Mouse (Mus musculus): ENCODE measurements around the gene Med29. TPM values are rescaled to one million over a fixed set of nuclear protein-coding genes. Genes with fewer than 3 reads are reported as not detected.
"Not testable (repeated sequence)": the region's sequence is repeated elsewhere in the genome, so short reads cannot be mapped to it uniquely, and the experiment has no call there.

Gene Med29
- polyA plus RNA-seq, 1 experiment from 2014 or later = 40.1 TPM

- H3K4me2 ChIP-seq (ENCODE audit: low read depth, low read length, severe bottlenecking); ATAC-seq (replicated peaks; ENCODE audit: low FRiP score); H3K27me3 ChIP-seq (ENCODE audit: control insufficient read depth, insufficient read depth, low read length); H3K4me1 ChIP-seq (replicated peaks; ENCODE audit: control insufficient read depth, insufficient read depth, low read length); H3K36me3 ChIP-seq (ENCODE audit: control insufficient read depth, insufficient read depth, low read length); H3K27ac ChIP-seq (ENCODE audit: low read depth, low read length); DNase-seq (ENCODE audit: low spot score); H3K4me3 ChIP-seq (ENCODE audit: low read depth, low read length); H3K9ac ChIP-seq (ENCODE audit: low read length); H3K9me3 ChIP-seq (ENCODE audit: control insufficient read depth, low read length): not testable (repeated sequence)
- WGBS = 86% methylated on average over 6 of the region's 6 CpGs
Measured at GRCm38 (mm10) chr7:28386877-28387276, 5.6 kb downstream of the Med29 start.

- H3K27ac ChIP-seq (ENCODE audit: low read depth, low read length) = no peak overlapping the region
- 28% methylated on average over 4 of the region's 4 CpGs for WGBS
Measured at GRCm38 (mm10) chr7:28386462-28386861, 6.0 kb downstream of the Med29 start.

GRCm38 (mm10) chr7:28386007-28386406, 6.5 kb downstream of the Med29 start:
- no peak for ATAC-seq (replicated peaks; ENCODE audit: low FRiP score)
- H3K27me3 ChIP-seq (ENCODE audit: control insufficient read depth, insufficient read depth, low read length) = no peaks in the 10 kb centered on the region
- peaks cover 7% of the 10 kb centered on the region; the same call in 1 of the 2 replicates for H3K36me3 ChIP-seq (ENCODE audit: control insufficient read depth, insufficient read depth, low read length)
- 88% methylated on average over 7 of the region's 7 CpGs for WGBS
- no peaks in the 10 kb centered on the region for H3K9me3 ChIP-seq (ENCODE audit: control insufficient read depth, low read length)
- H3K9ac ChIP-seq (ENCODE audit: low read length) = no peak overlapping the region
- DNase-seq (ENCODE audit: low spot score) = no peak
- peaks cover 8% of the 10 kb centered on the region; the same call in 1 of the 2 replicates for H3K4me1 ChIP-seq (replicated peaks; ENCODE audit: control insufficient read depth, insufficient read depth, low read length)
- H3K27ac ChIP-seq (ENCODE audit: low read depth, low read length) = no peak overlapping the region
- no peak overlapping the region for H3K4me3 ChIP-seq (ENCODE audit: low read depth, low read length)
- H3K4me2 ChIP-seq (ENCODE audit: low read depth, low read length, severe bottlenecking) = no peak overlapping the region

More at GRCm38 (mm10) chr7:28386462-28386861, 6.0 kb downstream of the Med29 start:
- ATAC-seq (replicated peaks; ENCODE audit: low FRiP score) = peak; percentile 67
- Histone ChIP-seq H3K9me3 (ENCODE audit: control insufficient read depth, low read length) (no peaks in the 10 kb centered on the region), H3K4me3 (ENCODE audit: low read depth, low read length) (no peak overlapping the region), H3K4me2 (ENCODE audit: low read depth, low read length, severe bottlenecking) (no peak overlapping the region), H3K36me3 (ENCODE audit: control insufficient read depth, insufficient read depth, low read length) (peaks cover 7% of the 10 kb centered on the region; the same call in 1 of the 2 replicates), H3K27me3 (ENCODE audit: control insufficient read depth, insufficient read depth, low read length) (no peaks in the 10 kb centered on the region), H3K9ac (ENCODE audit: low read length) (no peak overlapping the region), H3K4me1 (replicated peaks; ENCODE audit: control insufficient read depth, insufficient read depth, low read length) (peaks cover 5% of the 10 kb centered on the region; the same call in 1 of the 2 replicates)
- DNase-seq (ENCODE audit: low spot score) = peak; percentile 91

- no peak overlapping the region for H3K9ac ChIP-seq (ENCODE audit: low read length)
- peaks cover 6% of the 10 kb centered on the region; the same call in 1 of the 2 replicates for H3K36me3 ChIP-seq (ENCODE audit: control insufficient read depth, insufficient read depth, low read length)
- no peak for DNase-seq (ENCODE audit: low spot score)
- no peaks in the 10 kb centered on the region for H3K9me3 ChIP-seq (ENCODE audit: control insufficient read depth, low read length)
- no peak overlapping the region for H3K4me2 ChIP-seq (ENCODE audit: low read depth, low read length, severe bottlenecking)
- peaks cover 11% of the 10 kb centered on the region; the same call in 1 of the 2 replicates for H3K4me1 ChIP-seq (replicated peaks; ENCODE audit: control insufficient read depth, insufficient read depth, low read length)
- H3K27me3 ChIP-seq (ENCODE audit: control insufficient read depth, insufficient read depth, low read length) = no peaks in the 10 kb centered on the region
- no peak for ATAC-seq (replicated peaks; ENCODE audit: low FRiP score)
- no peak overlapping the region for H3K4me3 ChIP-seq (ENCODE audit: low read depth, low read length)
- 93% methylated on average over 9 of the region's 9 CpGs for WGBS
- H3K27ac ChIP-seq (ENCODE audit: low read depth, low read length) = no peak overlapping the region
Measured at GRCm38 (mm10) chr7:28385196-28385595, 7.3 kb downstream of the Med29 start.

GRCm38 (mm10) chr7:28384162-28384561, 8.3 kb downstream of the Med29 start:
- no peak for DNase-seq (ENCODE audit: low spot score)
- H3K9me3 ChIP-seq (ENCODE audit: control insufficient read depth, low read length) = no peaks in the 10 kb centered on the region
- no peak overlapping the region for H3K4me3 ChIP-seq (ENCODE audit: low read depth, low read length)
- peaks cover 14% of the 10 kb centered on the region; the same call in 1 of the 2 replicates for H3K4me1 ChIP-seq (replicated peaks; ENCODE audit: control insufficient read depth, insufficient read depth, low read length)
- H3K27me3 ChIP-seq (ENCODE audit: control insufficient read depth, insufficient read depth, low read length) = no peaks in the 10 kb centered on the region
- peaks cover 4% of the 10 kb centered on the region; the same call in 1 of the 2 replicates for H3K36me3 ChIP-seq (ENCODE audit: control insufficient read depth, insufficient read depth, low read length)
- no peak overlapping the region for H3K9ac ChIP-seq (ENCODE audit: low read length)
- ATAC-seq (replicated peaks; ENCODE audit: low FRiP score) = no peak
- 84% methylated on average over 6 of the region's 6 CpGs for WGBS
- no peak overlapping the region for H3K4me2 ChIP-seq (ENCODE audit: low read depth, low read length, severe bottlenecking)
- H3K27ac ChIP-seq (ENCODE audit: low read depth, low read length) = no peak overlapping the region

- H3K36me3 ChIP-seq (ENCODE audit: control insufficient read depth, insufficient read depth, low read length) = peaks cover 4% of the 10 kb centered on the region; the same call in 1 of the 2 replicates
- no peak for DNase-seq (ENCODE audit: low spot score)
- no peak overlapping the region for H3K27ac ChIP-seq (ENCODE audit: low read depth, low read length)
- no peaks in the 10 kb centered on the region for H3K27me3 ChIP-seq (ENCODE audit: control insufficient read depth, insufficient read depth, low read length)
- peaks cover 16% of the 10 kb centered on the region; the same call in 1 of the 2 replicates for H3K4me1 ChIP-seq (replicated peaks; ENCODE audit: control insufficient read depth, insufficient read depth, low read length)
- H3K4me2 ChIP-seq (ENCODE audit: low read depth, low read length, severe bottlenecking) = no peak overlapping the region
- no peaks in the 10 kb centered on the region for H3K9me3 ChIP-seq (ENCODE audit: control insufficient read depth, low read length)
- H3K4me3 ChIP-seq (ENCODE audit: low read depth, low read length) = no peak overlapping the region
- H3K9ac ChIP-seq (ENCODE audit: low read length) = no peak overlapping the region
- WGBS = 87% methylated on average over 4 of the region's 4 CpGs
- no peak for ATAC-seq (replicated peaks; ENCODE audit: low FRiP score)
Measured at GRCm38 (mm10) chr7:28383606-28384005, 8.9 kb downstream of the Med29 start.

- no peak for ATAC-seq (replicated peaks; ENCODE audit: low FRiP score)
- peaks cover 22% of the 10 kb centered on the region for H3K4me1 ChIP-seq (replicated peaks; ENCODE audit: control insufficient read depth, insufficient read depth, low read length)
- no peak overlapping the region for H3K4me2 ChIP-seq (ENCODE audit: low read depth, low read length, severe bottlenecking)
- no peaks in the 10 kb centered on the region for H3K9me3 ChIP-seq (ENCODE audit: control insufficient read depth, low read length)
- 74% methylated on average over 11 of the region's 11 CpGs for WGBS
- DNase-seq (ENCODE audit: low spot score) = no peak
- no peak overlapping the region for H3K27ac ChIP-seq (ENCODE audit: low read depth, low read length)
- H3K36me3 ChIP-seq (ENCODE audit: control insufficient read depth, insufficient read depth, low read length) = peaks cover under 1% of the 10 kb centered on the region; the same call in 1 of the 2 replicates
- H3K4me3 ChIP-seq (ENCODE audit: low read depth, low read length) = no peak overlapping the region
- H3K9ac ChIP-seq (ENCODE audit: low read length) = no peak overlapping the region
- H3K27me3 ChIP-seq (ENCODE audit: control insufficient read depth, insufficient read depth, low read length) = 0 out of 2 replicates have a peak, but pooled peaks cover 2% of the 10 kb centered on the region
Measured at GRCm38 (mm10) chr7:28382981-28383396, 9.5 kb downstream of the Med29 start.

- 71% methylated on average over 9 of the region's 12 CpGs for WGBS
- H3K4me3 ChIP-seq (ENCODE audit: low read depth, low read length) = no peak overlapping the region
- ATAC-seq (replicated peaks; ENCODE audit: low FRiP score) = no peak
- peak overlapping the region; percentile 54; the same call in 1 of the 2 replicates for H3K4me2 ChIP-seq (ENCODE audit: low read depth, low read length, severe bottlenecking)
- H3K9ac ChIP-seq (ENCODE audit: low read length) = no peak overlapping the region; the same call in 1 of the 2 replicates
- no peaks in the 10 kb centered on the region for H3K9me3 ChIP-seq (ENCODE audit: control insufficient read depth, low read length)
- H3K36me3 ChIP-seq (ENCODE audit: control insufficient read depth, insufficient read depth, low read length) = no peaks in the 10 kb centered on the region; the same call in 1 of the 2 replicates
- H3K27me3 ChIP-seq (ENCODE audit: control insufficient read depth, insufficient read depth, low read length) = 0 out of 2 replicates have a peak, but pooled peaks cover 2% of the 10 kb centered on the region
- DNase-seq (ENCODE audit: low spot score) = no peak
- H3K4me1 ChIP-seq (replicated peaks; ENCODE audit: control insufficient read depth, insufficient read depth, low read length) = peaks cover 24% of the 10 kb centered on the region
- H3K27ac ChIP-seq (ENCODE audit: low read depth, low read length) = no peak overlapping the region
Measured at GRCm38 (mm10) chr7:28382347-28382951, 10.1 kb downstream of the Med29 start.
